Mouse (Mus musculus): ENCODE measurements around the gene P2rx7.

DNA sequence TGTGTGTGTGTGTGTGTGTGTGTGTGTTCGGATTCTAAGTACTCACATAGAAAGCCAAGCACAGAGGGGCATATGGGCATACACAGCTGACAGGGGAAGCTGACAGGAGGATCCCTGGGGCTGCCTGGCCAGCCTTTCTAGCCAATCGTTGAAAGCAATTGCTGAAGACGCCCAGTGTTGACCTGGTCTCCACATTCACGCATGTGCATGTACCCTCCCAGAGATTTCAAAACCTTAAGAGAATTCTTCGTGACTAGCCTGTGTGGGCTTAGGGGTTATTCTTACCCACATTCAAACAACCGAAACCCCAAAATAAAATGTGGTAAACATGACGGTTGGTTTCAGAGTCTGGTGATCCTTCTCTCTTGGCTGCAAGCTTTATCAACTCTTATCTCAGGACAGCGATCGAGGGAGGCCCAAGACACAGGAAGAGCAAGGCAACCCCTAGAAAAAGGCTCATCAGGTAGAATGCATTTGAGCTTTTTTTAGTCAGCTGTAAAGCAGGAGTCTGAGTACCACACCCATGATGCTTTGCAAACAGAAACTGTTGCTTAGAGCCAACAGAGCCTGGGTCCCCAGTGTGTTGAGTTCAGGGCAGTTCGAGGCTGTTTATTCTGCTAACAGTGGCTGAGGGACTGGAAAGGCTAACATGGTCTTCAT is 54.5 kb downstream of the P2rx7 start:
- TF ChIP-seq POLR2A (IDR thresholded peaks at IDR 0.05; ENCODE audit: low read depth, low read length) (no peak), CTCF (IDR thresholded peaks at IDR 0.05; ENCODE audit: borderline replicate concordance, insufficient read depth, low read length) (no peak)
